Mouse (Mus musculus): ENCODE results near the gene Mrpl39. TPM values are rescaled to one million over a fixed set of nuclear protein-coding genes. Genes with fewer than 3 reads are reported as not detected.

Mrpl39 gene
- polyA plus RNA-seq, 1 experiment from 2014 or later = 48.0 TPM

DNA sequence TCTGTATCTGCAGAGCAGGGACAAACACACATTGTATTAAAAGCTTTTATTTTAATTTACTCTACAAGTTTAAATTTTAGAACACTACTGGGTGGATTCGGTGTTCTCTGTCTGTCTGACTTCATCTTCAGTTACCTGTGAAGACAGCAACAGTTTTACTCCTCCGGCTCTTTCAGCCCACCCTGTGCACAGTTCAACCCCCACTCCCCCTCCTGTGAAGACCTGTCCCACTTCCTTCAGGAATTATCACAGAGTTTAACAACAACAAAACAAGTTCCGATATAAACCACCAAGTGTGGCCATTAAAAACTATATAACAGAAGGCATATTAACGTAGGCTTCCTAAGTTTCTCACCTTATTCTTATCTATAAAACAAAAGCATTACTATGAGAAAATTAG lies 17.3 kb downstream of the Mrpl39 start:
- no peaks in the 10 kb centered on the region for H3K9me3 ChIP-seq (replicated peaks)
- WGBS = 96% methylated on average over 4 of the region's 4 CpGs
- no peak for ATAC-seq (replicated peaks; ENCODE audit: low FRiP score)
- no peak overlapping the region for H3K27ac ChIP-seq
- no peak overlapping the region for H3K4me3 ChIP-seq (replicated peaks)
- peaks cover 49% of the 10 kb centered on the region for H3K36me3 ChIP-seq
- no peaks in the 10 kb centered on the region for H3K4me1 ChIP-seq
- no peak overlapping the region for H3K9ac ChIP-seq
- no peak overlapping the region for H3K4me2 ChIP-seq
- H3K27me3 ChIP-seq = no peaks in the 10 kb centered on the region

- WGBS = 95% methylated on average over 10 of the region's 10 CpGs
- ATAC-seq (replicated peaks; ENCODE audit: low FRiP score) = no peak
- no peak overlapping the region for H3K27ac ChIP-seq
- H3K4me2 ChIP-seq = no peak overlapping the region
- H3K9me3 ChIP-seq (replicated peaks) = no peaks in the 10 kb centered on the region
- no peaks in the 10 kb centered on the region for H3K4me1 ChIP-seq
- no peaks in the 10 kb centered on the region for H3K27me3 ChIP-seq
- H3K4me3 ChIP-seq (replicated peaks) = no peak overlapping the region
- H3K9ac ChIP-seq = no peak overlapping the region
- H3K36me3 ChIP-seq = peaks cover 44% of the 10 kb centered on the region
Observed at GRCm38 (mm10) chr16:84717618-84718248, 17.8 kb downstream of the Mrpl39 start.

GRCm38 (mm10) chr16:84716724-84717617 lies 18.6 kb downstream of the Mrpl39 start:
- H3K27me3 ChIP-seq = no peaks in the 10 kb centered on the region
- no peak overlapping the region for H3K9ac ChIP-seq
- no peak overlapping the region for H3K4me2 ChIP-seq
- H3K36me3 ChIP-seq = peaks cover 36% of the 10 kb centered on the region
- 90% methylated on average over 13 of the region's 13 CpGs for WGBS
- H3K4me1 ChIP-seq = no peaks in the 10 kb centered on the region
- no peak overlapping the region for H3K27ac ChIP-seq
- H3K9me3 ChIP-seq (replicated peaks) = no peaks in the 10 kb centered on the region
- ATAC-seq (replicated peaks; ENCODE audit: low FRiP score) = no peak
- H3K4me3 ChIP-seq (replicated peaks) = no peak overlapping the region

GRCm38 (mm10) chr16:84716197-84716596 lies 19.3 kb downstream of the Mrpl39 start:
- H3K4me2 ChIP-seq = no peak overlapping the region
- H3K4me3 ChIP-seq (replicated peaks) = no peak overlapping the region
- H3K27me3 ChIP-seq = no peaks in the 10 kb centered on the region
- H3K36me3 ChIP-seq = peaks cover 28% of the 10 kb centered on the region
- no peaks in the 10 kb centered on the region for H3K9me3 ChIP-seq (replicated peaks)
- no peak for ATAC-seq (replicated peaks; ENCODE audit: low FRiP score)
- H3K4me1 ChIP-seq = no peaks in the 10 kb centered on the region
- H3K9ac ChIP-seq = no peak overlapping the region
- no peak overlapping the region for H3K27ac ChIP-seq
- 83% methylated on average over 7 of the region's 7 CpGs for WGBS

GRCm38 (mm10) chr16:84714978-84715377 lies 20.6 kb downstream of the Mrpl39 start:
- H3K4me3 ChIP-seq (replicated peaks) = no peak overlapping the region
- ATAC-seq (replicated peaks; ENCODE audit: low FRiP score) = no peak
- 92% methylated on average over 6 of the region's 6 CpGs for WGBS

DNA sequence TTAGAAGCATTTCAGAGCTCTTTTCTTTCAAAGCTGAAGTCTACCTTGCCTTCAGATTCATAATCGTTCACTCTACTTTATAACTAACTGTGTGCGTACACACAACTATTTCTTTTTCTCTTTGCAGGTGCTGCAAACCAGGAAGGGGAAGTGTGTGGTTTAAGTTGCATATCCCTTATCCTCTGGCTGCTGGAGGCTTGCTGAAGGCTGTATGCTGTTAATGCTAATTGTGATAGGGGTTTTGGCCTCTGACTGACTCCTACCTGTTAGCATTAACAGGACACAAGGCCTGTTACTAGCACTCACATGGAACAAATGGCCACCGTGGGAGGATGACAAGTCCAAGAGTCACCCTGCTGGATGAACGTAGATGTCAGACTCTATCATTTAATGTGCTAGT lies 21.6 kb downstream of the Mrpl39 start:
- Histone ChIP-seq H3K36me3 (peaks cover 16% of the 10 kb centered on the region), H3K27ac (no peak overlapping the region), H3K27me3 (no peaks in the 10 kb centered on the region), H3K4me1 (no peaks in the 10 kb centered on the region), H3K9ac (no peak overlapping the region), H3K4me3 (replicated peaks) (no peak overlapping the region), H3K9me3 (replicated peaks) (no peaks in the 10 kb centered on the region), H3K4me2 (no peak overlapping the region)
- no peak for ATAC-seq (replicated peaks; ENCODE audit: low FRiP score)
- WGBS = 73% methylated on average over 4 of the region's 4 CpGs

More at GRCm38 (mm10) chr16:84714978-84715377, 20.6 kb downstream of the Mrpl39 start:
- Histone ChIP-seq H3K4me1 (no peaks in the 10 kb centered on the region), H3K9me3 (replicated peaks) (no peaks in the 10 kb centered on the region), H3K27me3 (no peaks in the 10 kb centered on the region), H3K9ac (no peak overlapping the region), H3K4me2 (no peak overlapping the region), H3K27ac (no peak overlapping the region), H3K36me3 (peaks cover 16% of the 10 kb centered on the region)

GRCm38 (mm10) chr16:84713156-84713555 lies 22.4 kb downstream of the Mrpl39 start:
- no peaks in the 10 kb centered on the region for H3K4me1 ChIP-seq
- no peak overlapping the region for H3K4me3 ChIP-seq (replicated peaks)
- no peaks in the 10 kb centered on the region for H3K9me3 ChIP-seq (replicated peaks)
- no peak for ATAC-seq (replicated peaks; ENCODE audit: low FRiP score)
- no peaks in the 10 kb centered on the region for H3K27me3 ChIP-seq
- H3K27ac ChIP-seq = no peak overlapping the region
- WGBS = 71% methylated on average over 4 of the region's 4 CpGs
- peaks cover 9% of the 10 kb centered on the region for H3K36me3 ChIP-seq
- no peak overlapping the region for H3K9ac ChIP-seq
- no peak overlapping the region for H3K4me2 ChIP-seq

DNA sequence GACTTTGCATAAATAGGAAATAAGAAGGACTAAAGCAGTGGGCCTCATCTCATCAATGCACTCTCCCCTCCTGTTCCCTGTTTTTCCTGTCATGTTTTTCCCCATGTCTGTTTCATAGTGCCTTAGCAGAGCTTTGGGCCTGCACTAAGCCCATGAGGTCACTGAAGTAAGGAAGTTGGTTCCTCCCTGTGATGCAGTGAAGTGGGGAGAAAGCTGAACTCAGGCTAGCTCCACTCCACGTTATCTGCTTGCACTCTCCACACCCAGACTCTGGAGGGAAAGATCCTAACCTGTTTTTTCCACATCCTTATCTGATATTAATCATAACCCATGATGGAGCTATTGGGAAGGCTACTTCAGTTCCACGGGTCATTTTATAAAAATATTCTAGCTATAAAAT lies 26.9 kb downstream of the Mrpl39 start:
- Histone ChIP-seq H3K4me1 (no peaks in the 10 kb centered on the region), H3K4me2 (no peak overlapping the region), H3K36me3 (no peaks in the 10 kb centered on the region), H3K27ac (no peak overlapping the region), H3K9ac (no peak overlapping the region), H3K4me3 (replicated peaks) (no peak overlapping the region), H3K9me3 (replicated peaks) (no peaks in the 10 kb centered on the region), H3K27me3 (no peaks in the 10 kb centered on the region; the same call in none of the 2 replicates)
- WGBS = 72% methylated on average over 2 of the region's 2 CpGs
- no peak for ATAC-seq (replicated peaks; ENCODE audit: low FRiP score)

DNA sequence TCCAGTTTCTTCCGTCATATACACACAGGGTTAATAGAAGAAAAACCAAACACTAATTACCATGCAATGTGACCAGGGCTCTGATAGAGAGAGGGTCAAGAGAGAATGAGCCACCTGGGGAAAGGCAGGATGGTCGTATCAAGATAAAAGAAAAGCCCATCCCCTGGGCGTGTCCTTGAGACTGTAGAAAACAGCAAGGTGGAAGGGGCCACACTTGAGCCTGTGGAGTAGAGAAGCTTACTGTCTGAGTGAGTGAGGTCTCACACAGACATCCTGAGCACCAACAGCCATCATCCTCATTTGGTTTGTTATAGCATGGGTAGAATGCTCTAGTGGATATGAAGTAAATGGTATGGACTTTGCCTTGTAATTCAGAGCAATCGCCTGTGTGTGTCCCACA lies 27.7 kb downstream of the Mrpl39 start:
- WGBS = 73% methylated on average over 4 of the region's 4 CpGs
- Histone ChIP-seq H3K4me2 (no peak overlapping the region), H3K9me3 (replicated peaks) (no peaks in the 10 kb centered on the region)

DNA sequence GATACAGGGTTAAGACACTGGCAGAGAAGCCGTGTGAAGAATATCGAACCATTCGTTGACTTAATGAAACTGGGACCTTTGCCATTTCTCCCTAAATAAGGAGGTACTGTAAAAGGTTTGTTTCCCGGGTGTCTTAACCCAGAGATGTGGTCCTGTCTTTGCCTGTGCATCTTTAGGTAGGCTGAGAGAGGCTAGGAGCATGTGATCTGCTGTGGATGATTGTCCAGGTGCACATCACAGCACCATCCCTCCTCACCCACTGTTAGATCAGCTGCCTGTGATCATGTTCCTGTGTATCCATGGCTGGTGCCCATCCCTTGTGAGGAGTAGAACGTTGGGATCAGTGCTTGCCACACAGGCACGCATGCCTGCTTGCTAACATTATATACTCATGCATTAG lies 29.0 kb downstream of the Mrpl39 start:
- H3K9me3 ChIP-seq (replicated peaks) = no peaks in the 10 kb centered on the region
- WGBS = 84% methylated on average over 6 of the region's 6 CpGs
- H3K27me3 ChIP-seq = no peaks in the 10 kb centered on the region; the same call in none of the 2 replicates
- no peak overlapping the region for H3K4me3 ChIP-seq (replicated peaks)
- H3K4me1 ChIP-seq = 0 out of 2 replicates have a peak, but pooled peaks cover 6% of the 10 kb centered on the region
- no peak overlapping the region for H3K4me2 ChIP-seq
- no peak for ATAC-seq (replicated peaks; ENCODE audit: low FRiP score)
- no peak overlapping the region for H3K27ac ChIP-seq
- no peak overlapping the region for H3K9ac ChIP-seq
- no peaks in the 10 kb centered on the region for H3K36me3 ChIP-seq

More for the DNA sequence above, 27.7 kb downstream of the Mrpl39 start:
- H3K9ac ChIP-seq = no peak overlapping the region
- no peaks in the 10 kb centered on the region; the same call in none of the 2 replicates for H3K27me3 ChIP-seq
- H3K4me1 ChIP-seq = 0 out of 2 replicates have a peak, but pooled peaks cover 3% of the 10 kb centered on the region
- no peak for ATAC-seq (replicated peaks; ENCODE audit: low FRiP score)
- H3K4me3 ChIP-seq (replicated peaks) = no peak overlapping the region
- H3K36me3 ChIP-seq = no peaks in the 10 kb centered on the region
- no peak overlapping the region for H3K27ac ChIP-seq

DNA sequence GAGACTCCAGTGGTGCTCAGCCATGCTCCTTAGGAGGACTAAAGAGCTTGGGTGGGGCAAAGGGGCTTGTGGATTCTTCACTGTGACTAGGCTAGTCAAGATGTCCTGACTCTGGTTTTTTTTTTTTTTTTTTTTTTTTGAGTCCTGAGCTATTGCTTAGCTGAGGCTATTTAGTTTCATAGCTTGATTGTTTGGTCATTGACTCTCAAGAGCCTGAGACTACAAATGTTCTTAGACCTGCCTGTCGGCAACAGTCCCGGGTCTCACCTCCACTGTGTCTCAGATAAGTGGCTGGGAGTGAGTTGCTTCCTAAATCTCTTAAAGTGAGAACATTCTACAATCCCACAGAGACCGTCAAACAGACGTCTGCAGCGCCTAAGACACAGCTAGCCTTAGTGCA lies 30.0 kb downstream of the Mrpl39 start:
- no peaks in the 10 kb centered on the region; the same call in none of the 2 replicates for H3K27me3 ChIP-seq
- no peaks in the 10 kb centered on the region for H3K36me3 ChIP-seq
- no peak for ATAC-seq (replicated peaks; ENCODE audit: low FRiP score)
- H3K4me3 ChIP-seq (replicated peaks) = no peak overlapping the region
- 0 out of 2 replicates have a peak, but pooled peaks cover 6% of the 10 kb centered on the region for H3K4me1 ChIP-seq
- 73% methylated on average over 5 of the region's 5 CpGs for WGBS
- H3K9me3 ChIP-seq (replicated peaks) = no peaks in the 10 kb centered on the region
- no peak overlapping the region for H3K4me2 ChIP-seq
- H3K27ac ChIP-seq = no peak overlapping the region
- no peak overlapping the region for H3K9ac ChIP-seq

- 56% methylated on average over 8 of the region's 8 CpGs for WGBS
- H3K4me2 ChIP-seq = no peak overlapping the region; the same call in 1 of the 2 replicates
- no peak overlapping the region for H3K9ac ChIP-seq
- no peak overlapping the region for H3K27ac ChIP-seq
- no peaks in the 10 kb centered on the region for H3K36me3 ChIP-seq
- H3K9me3 ChIP-seq (replicated peaks) = no peaks in the 10 kb centered on the region
- H3K4me3 ChIP-seq (replicated peaks) = no peak overlapping the region
- 0 out of 2 replicates have a peak, but pooled peaks cover 6% of the 10 kb centered on the region for H3K4me1 ChIP-seq
- H3K27me3 ChIP-seq = no peaks in the 10 kb centered on the region; the same call in none of the 2 replicates
- ATAC-seq (replicated peaks; ENCODE audit: low FRiP score) = no peak
Observed at GRCm38 (mm10) chr16:84704661-84705240, 30.8 kb downstream of the Mrpl39 start.

All from kidney, embryonic 15.5 days (tissue).